Mouse (Mus musculus): ENCODE measurements around the gene Nedd4. TPM values are rescaled to one million over a fixed set of nuclear protein-coding genes. Genes with fewer than 3 reads are reported as not detected.
"Not testable (repeated sequence)": the region's sequence is repeated elsewhere in the genome, so short reads cannot be mapped to it uniquely, and the experiment has no call there.

The Nedd4 gene
- total RNA-seq, 2 experiments from 2014 or later = 297 to 313 TPM

DNA sequence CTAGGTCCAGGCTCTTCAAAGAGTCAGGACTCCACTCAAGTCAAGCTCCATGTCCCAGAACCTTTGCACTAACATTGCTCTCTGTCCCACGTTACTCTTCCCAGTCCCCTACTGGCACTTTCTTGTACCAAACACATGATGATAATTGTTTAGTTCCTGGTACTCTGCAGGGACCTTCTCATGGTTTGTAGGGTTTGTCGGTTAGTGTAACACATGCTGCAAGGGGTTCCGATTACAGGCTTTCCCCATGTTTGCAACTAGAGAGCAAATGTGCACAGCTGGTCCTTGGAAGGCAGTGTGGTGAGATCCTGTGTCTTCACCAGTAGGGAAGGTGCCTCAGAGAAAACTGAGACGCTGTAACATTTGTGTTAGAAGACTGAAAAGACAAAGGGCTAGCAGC is 8.6 kb upstream of the Nedd4 start:
- DNase-seq = no peak

DNA sequence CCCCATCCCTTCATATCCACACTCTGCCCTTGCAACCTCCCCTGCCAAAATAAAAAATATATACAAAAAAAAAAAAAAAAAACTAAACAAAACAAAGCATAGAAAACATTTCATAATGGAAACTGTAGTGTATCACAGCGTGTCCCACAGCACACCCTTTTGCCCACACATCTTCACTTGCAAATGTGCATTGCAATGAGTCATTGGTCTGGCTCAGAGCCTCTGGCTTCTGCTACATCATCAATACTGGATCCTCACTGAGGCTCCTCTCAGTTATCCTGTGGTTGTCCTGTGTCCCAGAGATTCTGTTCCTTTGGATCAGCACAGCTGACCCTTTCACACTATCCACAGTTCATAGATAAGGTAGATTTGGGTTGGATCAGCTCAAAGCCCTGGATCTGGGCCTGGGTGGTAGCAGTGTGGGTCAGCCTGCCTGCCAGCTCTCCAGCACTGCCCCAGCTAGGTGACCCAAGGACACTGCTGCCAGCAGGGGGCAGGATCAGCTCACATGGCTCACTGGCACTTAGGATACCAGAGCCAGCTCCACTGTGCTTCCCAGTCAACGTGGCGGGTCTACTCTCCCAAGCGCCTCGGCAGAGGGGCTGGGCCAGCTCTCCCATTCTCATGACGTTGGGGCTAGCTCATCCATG is 7.4 kb upstream of the Nedd4 start:
- peak; percentile 41 to 44 for DNase-seq

DNA sequence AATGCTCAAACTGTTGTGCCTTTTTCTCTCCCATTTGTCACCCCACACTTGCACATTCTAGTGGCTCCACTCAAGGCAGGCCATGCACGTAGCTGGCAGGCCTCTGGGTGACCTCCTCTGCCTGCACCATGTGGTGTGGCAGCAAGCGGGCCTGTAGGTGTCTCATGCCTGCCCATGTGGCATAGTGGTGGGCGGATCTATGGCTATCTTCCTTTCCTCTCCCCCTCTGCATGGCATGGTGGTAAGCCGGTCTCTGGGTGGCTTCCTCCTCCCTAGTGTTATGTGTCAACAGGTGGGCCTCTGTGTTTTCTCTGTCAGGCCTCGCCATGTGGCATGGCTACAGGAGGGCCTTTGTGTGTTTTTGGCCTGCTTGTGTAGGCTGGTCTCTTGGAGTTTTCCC is 6.5 kb upstream of the Nedd4 start:
- DNase-seq = no peak

DNA sequence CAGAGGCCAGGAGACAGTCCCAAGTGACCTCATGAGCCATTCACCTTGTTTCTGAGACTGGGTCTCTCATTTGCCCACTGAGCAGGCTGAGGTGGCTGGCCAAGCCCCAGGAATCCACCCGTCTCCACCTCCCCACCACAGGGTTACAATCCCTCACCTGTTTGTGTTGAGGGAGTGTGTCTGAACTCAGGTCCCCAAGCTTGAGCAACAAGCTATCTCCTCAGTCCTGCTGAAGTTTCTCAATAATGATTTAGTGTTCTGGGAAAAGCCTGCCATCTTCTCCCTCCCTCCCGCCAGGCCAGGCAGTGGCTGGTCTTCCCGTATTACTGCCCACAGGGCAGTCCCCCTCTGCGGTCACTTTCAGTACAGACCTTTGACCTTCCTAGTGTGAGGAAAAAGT is 5.7 kb upstream of the Nedd4 start:
- no peak for DNase-seq

DNA sequence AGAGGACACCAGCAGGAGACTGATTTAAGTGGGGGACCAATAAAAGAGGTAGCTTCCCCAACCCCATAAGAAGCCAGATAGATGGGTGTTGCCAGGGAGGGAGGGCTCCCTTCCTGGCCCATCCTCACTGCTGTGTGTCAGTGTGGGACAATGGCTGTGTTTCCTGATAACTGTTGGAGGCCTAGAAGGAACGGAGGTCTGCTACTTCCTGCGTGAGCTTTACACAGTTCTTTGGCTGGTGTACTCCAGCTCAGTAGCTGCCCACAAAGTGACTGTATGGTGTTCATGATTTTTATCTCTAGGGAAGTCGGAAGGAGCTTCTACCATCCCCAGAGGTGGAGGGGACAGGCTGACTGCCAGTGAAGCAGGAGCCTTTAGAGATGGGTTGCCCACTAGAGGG is 5.2 kb upstream of the Nedd4 start:
- DNase-seq = no peak

DNA sequence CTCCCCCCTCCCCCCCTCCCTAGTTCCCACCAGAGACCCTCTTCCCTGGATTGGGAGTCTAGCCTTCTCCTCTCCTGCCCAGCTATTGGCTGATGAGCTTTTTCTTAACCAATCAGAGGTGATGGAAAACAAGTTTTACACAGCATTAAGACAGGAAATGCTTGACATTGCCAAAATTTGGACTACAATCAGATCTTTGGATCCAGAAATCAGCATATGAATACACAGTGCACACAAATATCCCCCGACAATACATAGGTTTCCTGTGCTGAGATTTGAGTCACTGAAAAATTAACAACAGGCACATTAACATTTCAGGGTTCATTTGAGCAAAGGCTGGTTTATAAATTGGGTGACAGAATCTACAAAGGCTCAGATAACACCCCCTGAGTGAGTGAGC is 4.5 kb upstream of the Nedd4 start:
- DNase-seq = no peak

DNA sequence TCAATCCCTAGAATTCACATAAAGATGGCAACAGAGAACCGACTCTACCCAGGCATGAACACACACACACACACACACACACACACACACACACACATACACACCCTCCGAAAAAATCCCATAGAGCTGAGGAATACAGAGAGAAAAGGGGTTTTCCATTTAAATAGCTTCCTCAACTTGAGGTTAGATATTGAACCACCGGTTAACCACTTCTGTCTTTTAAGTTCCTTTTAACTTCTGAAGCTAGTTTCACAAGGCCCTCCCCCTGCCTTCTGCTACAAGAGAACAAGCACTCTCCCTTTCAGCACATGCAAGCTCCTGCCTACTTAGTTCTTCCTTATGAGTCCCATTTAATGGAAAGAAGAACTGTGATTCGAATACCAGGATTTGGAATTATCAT is 2.0 kb upstream of the Nedd4 start:
- DNase-seq = no peak

DNA sequence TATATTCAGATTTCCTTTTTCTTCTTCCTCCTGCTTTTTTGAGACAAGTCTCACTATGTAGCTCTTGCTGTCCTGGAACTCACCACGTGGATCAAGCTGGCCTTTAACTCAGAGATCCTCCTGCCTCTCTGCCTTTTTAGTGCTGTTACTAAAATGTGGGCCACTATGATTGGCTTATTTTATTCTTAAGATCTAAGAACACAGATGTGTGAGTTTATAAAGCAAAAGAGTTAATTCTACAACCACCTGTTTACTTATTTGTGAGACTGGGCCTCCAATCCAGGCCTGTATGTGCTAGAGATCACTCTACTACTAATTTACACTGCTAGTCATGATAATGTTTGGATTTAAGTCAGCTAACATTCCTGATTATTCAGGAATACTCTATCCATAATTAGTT is 1.2 kb upstream of the Nedd4 start:
- DNase-seq = no peak

DNA sequence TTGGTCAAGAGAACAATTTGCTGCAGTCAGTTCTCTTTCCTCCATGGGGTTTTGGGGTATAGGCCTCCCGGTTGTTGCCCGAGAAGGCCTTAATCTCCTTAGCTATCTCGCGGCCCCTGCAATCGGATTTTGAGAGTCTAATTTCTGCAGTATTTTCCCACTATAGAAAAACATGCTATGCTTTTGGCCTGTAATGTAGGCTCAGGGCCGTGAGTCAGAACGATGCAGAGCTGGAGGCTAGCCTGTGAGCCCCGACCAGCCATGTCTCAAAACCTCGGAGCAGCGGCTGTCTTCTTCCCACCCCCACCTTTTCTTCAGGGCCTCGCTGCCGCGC is 618 bp upstream of the Nedd4 start:
- no peak for DNase-seq

DNA sequence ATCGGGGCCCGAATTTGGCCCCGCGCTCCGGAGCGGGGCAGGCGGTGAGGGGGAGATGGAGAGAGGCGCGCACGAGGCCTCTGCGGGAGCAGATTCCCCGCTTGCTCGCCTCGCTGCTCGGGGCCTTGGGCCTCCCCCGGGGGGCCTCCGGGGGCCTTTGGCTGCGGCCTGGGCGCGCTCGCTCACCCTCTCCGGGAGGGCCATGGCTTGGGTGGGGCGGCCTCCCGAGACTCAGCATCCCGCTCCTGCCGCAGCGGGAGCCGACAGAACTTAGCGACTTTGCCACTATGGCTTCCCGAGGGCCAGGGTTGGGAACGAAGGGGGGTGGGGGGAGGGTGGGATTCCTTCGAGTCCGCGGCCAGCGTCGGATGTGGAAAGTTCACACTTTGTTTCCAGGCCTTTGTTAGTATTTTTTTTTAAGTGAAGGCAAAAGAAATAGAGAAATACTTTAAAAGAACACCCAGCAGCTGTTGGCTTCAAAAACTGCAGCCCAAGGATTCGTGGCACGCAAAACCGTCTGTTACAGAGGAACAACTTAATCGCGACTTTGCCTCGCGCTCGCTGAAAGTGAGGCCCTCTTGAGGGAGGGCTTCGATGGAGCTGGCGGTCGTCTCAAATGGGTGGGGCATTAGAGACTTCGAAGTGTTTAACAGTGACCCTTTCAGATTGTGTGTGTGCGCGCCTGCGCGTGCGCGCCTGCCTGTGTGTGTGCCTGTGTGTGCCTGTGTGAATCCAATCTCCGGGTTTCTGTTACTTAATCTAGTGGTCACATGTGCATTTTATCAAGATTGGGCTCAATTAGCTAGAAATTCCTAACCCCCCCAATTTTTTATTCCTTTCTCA is 766 bp downstream of the Nedd4 start:
- DNase-seq = peak; percentile 69 to 72

DNA sequence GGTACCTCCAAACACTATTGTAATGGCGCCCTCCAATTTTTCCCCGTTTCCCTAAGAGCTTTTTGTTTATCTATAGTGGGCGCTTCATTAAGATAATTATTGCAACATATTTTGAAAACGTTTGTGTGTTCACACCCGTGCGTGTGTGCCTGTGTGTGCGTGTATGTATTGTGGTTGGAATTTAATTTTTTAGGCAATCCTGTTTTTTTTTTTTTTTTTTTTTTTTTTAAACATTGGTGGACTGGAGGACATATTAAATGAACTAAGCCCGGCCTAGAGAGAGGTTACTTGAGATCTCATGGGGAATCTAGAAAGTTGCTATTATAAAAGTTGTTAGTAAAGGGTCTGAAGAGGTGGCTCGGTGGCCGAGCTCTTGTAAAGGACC is 1.4 kb downstream of the Nedd4 start:
- DNase-seq = no peak

DNA sequence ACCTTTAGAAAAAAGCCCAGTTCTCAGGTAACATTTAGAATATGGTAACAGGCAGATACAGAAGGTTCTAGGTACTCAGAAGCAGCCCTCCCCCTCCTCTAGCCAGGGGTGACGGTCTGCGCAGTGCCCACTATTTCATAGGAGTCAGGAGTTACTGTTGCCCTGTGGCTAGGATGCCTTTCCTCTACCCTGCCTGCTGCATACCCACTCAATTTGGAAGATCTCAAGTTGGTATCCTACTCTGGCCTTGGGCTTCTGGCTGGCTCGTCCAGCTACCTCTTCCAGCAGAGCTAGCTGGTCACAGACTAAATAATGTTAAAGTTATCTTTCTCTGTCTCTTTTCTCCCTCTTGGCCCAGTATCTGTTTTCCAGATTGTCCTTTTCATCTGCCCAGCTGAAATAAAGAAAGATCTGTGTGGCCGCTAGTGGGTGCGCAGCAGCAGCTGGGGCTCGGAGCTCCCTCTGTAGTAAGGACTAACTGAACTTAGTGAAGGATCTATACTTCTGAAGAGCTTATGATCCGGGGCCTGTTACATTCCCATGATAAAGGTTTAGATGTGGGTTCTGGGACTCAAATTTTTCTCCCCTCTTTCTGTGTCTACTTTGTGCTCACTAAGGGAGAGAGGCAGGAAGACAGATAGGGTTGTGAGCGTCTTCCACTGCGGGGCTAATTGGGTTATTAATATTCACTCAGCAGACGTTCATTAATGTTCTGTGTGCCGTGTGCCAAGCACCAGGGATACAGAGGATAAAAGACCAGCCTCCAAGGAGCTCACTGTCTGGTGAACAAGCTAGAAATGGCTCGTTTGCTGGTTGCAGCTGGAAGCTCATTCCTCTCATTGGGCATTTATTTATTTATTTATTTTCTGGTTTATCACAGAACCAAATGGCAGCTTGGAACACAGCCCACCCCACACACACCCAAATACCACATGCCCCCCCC is 2.5 kb downstream of the Nedd4 start:
- no peak for DNase-seq

DNA sequence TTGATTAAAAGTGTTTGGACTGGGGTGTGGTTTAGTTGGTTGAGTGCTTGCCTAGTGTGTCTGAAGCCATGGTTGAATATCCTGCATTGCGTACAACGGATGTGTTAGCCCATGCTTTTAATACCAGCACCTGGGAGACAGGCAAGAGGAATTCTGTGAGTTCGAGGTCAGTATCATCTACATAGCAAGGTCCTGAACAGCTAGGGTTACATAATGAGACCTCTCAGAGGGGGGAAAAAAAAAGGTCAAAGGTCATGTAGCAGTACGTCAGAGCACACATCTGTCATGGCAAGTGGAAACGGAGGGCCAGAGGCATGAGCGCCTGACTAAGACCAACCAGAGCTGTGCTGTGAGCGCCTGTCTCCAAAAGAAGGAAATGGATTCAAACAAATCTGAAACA is 3.4 kb downstream of the Nedd4 start:
- no peak for DNase-seq

DNA sequence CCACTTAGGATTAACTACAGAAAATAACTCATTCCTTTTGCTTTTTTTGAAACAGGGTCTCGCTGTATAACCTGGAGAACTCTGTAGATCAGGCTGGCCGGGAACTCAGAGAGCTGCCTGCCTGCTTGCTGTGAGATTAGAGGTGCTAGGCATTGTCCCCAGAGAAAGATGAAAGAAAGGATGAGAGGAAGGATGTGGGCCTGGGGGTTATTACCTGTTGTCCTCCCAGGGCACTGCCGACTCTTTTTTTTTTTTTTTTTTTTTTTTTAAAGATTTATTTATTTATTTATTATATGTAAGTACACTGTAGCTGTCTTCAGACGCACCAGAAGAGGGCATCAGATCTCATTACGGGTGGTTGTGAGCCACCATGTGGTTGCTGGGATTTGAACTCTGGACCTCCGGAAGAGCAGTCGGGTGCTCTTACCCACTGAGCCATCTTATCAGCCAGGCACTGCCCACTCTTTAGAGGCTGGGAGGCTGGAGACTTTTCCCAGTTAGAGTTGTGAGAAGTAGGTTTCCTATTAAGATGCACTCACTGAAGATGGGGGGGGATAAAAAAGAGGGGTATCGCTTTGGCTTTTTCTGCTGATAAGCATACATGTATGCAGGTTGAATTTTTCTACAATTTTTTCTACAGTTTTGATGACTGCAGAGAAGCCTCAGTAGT is 4.3 kb downstream of the Nedd4 start:
- not testable (repeated sequence) for DNase-seq

DNA sequence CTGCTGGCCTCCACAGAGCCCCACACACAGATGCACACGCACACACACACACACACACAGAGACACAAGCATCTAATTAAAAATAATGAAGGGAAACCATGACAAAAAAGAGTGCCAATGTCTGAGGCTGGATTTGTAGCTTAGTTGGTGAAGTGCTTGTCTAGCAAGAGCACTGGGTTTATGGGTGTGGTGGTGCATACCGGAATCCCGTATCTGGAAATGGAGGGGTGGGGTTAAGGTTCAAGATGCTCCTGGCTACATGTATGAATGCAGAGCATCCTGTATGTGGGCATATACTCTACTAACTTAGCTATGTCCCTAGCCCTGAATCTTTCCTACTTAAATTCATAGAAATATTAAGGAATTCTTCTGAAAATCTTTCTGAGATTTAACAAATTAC is 5.0 kb downstream of the Nedd4 start:
- DNase-seq = no peak

DNA sequence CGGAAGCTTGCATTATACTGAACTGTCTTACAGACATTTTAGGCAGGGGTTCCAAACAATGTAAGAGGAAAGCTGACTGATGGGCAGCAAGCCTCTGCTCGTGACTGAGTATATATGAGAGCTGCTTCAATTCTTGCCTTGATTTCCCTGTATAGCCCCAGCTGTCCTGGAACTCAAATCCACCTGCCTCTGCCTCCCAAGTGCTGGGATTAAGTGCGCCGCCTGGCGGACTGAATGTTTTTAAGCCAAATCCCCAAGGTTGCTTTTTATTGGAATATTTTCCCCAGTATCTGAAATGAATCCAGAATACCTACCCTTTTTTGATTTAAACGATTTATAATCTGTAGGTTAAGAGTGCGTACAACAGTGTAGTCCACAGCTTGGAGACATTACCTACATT is 7.2 kb downstream of the Nedd4 start:
- DNase-seq = no peak

DNA sequence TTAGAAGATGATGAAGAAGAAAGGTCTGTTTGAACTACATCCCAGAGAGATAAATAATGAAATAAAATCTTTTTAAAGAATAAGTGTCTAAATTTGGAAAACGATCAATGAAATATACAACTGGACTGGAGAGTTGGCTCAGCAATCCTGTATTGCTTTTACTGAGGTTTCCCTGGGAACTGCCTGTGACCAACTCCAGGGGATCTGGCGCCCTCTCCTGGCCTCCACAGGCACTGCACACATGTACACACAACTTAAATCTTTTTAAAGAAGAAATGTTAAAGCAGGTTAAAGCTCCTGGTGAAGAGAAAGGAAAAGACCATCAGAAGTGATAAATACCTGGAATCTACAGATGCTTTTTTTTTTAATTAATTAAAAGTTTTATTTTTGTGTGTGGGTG is 10.2 kb downstream of the Nedd4 start:
- peak; percentile 65 to 75 for DNase-seq

DNA sequence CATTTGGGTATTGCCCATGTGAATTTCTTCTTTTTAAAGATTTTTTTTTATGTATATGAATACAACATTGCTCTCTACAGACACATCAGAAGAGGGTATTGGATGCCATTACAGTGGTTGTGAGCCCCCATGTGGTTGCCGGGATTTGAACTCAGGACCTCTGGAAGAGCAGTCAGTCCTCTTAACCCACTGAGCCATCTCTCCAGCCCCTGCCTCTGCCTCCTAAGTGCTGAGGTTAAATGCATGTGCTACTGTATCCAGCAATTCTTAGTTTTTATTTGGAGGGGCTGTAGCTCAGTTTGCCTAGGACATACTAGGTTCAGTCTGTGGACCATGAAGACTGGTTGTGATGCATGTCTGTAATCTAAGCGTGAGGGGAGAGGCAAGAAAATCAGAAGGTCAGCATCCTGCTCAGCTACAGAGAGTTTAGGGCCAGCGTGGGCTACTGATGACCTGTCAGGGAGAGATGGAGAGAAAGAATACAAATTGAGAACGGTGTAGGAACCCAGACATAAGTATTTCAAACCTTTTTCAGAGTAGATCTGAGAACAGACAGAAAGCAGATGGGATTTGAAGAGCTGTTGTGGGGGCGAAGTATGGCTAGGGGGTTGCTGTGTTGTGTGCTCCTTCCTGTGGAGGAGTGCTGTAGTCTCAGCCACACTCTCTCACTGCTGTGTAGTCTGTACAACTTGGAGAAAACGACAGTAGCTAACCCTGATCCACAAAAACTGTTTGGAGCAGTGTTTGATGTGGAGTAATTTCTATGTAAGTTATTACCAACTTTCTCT is 13.0 kb downstream of the Nedd4 start:
- DNase-seq = no peak

DNA sequence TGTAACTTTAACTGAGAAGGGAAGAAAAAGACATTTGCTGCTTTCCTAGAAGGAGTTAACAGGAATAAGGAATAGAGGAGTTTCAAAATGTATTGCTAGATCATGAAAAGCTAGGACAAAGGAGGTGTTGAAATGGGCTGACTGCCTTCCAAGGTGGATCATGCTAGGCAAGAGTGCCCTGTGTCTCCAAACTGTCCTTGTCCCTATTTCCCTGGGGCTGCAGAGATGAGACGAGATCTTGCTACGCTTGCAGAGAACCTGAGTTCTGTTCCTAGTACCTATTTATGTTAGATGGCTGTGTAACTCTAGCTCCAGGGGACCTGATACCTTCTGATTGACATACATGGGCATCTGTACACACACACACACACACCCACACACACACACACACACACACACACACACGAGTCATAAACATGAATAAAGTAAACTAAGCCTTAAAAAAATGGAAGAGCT is 13.6 kb downstream of the Nedd4 start:
- DNase-seq = no peak

DNA sequence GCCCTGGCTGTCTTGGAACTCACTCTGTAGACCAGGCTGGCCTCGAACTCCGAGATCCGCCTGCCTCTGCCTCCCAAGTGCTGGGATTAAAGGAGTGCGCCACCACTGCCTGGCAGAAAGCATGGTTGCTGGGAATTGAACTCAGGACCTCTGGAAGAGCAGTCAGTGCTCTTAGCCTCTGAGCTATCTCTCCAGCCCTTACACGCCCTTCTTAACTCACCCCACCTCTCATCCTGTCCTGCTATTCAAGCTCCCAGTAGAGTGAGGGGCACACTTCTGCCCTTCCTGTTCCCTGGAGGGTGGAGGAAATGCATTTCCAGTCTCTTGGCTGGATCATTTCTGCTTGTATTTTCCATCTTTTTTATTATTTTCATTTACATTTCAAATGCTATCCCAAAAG is 15.5 kb downstream of the Nedd4 start:
- no peak for DNase-seq

DNA sequence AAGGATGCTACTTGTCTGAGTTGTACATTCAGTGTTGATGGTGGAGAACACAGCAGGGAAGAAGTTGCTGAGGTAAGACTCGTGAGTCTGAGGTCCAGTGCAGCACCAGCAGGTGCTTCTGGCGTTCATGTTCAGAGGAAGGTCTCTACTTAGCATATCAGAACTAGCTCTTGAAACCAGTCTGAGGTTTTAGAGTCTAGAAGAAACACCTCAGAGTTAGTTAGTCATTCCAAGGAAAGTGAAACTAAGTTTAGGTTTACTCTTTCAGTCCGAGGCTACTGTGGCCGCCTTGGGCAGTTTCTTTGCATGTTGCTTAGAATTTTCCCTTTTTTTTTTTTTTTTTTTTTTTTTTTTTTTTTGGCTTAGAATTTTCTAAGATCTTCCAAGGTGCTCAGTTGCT is 16.6 kb downstream of the Nedd4 start:
- DNase-seq = no peak

Data from layer of hippocampus, postnatal 36 days (tissue).